Mouse (Mus musculus): ENCODE data around the gene Nckap5. TPM values are rescaled to one million over a fixed set of nuclear protein-coding genes. Genes with fewer than 3 reads are reported as not detected.

Gene Nckap5
- total RNA-seq, 2 experiments from 2014 or later: 5.6 to 7.2 TPM

- intact Hi-C loops (cut with DNase I): loop anchor here (5.0 kb wide), 1 partner anchor 119 kb away; no protein-coding TSS in a partner anchor
- DNase-seq (ENCODE audit: low spot score in 2 of 2): peak; percentile 51 to 52
These were observed 919.2 kb downstream of the Nckap5 start for GRCm38 (mm10) chr1:125911337-125911900.

- intact Hi-C loops (cut with DNase I): loop anchor here (5.0 kb wide), 1 partner anchor 119 kb away; no protein-coding TSS in a partner anchor
These were observed 919.7 kb downstream of the Nckap5 start for GRCm38 (mm10) chr1:125910871-125911265.

GRCm38 (mm10) chr1:125910211-125910870, 920.3 kb downstream of the Nckap5 start:
- intact Hi-C loops (cut with DNase I): loop anchor here (5.0 kb wide), 1 partner anchor 118 kb away; no protein-coding TSS in a partner anchor
- peak; percentile 4 to 20 for DNase-seq (ENCODE audit: low spot score in 2 of 2)

More at GRCm38 (mm10) chr1:125910871-125911265, 919.7 kb downstream of the Nckap5 start:
- DNase-seq (ENCODE audit: low spot score in 2 of 2): no peak

DNA sequence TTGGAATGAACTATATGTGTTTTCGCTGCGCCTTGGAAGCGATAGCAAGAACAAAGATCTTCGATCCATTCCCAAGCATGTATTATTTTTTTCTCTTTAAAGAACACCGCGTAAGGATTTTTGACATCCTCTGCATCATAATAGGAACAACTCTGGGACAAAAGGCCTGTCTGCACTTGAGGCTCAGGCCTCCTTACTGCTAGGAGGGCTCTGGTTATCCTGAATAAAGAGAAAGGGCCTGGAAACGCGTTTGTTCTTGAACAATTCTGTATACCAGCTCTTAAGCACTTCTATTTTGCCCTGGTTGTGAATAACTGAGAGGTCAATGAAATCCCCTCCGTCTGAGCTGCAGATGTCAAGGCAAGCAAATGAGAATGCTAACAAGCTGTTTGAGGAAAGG, 937.4 kb downstream of the Nckap5 start:
- intact Hi-C loops (cut with DNase I): no loop called here
- DNase-seq (ENCODE audit: low spot score in 2 of 2): no peak

GRCm38 (mm10) chr1:125870056-125870455, 960.5 kb downstream of the Nckap5 start:
- no peak for DNase-seq (ENCODE audit: low spot score in 2 of 2)
- intact Hi-C loops (cut with DNase I): no loop called here

All from left cerebral cortex, postnatal 25 days (tissue).